In the genomic region with DNA sequence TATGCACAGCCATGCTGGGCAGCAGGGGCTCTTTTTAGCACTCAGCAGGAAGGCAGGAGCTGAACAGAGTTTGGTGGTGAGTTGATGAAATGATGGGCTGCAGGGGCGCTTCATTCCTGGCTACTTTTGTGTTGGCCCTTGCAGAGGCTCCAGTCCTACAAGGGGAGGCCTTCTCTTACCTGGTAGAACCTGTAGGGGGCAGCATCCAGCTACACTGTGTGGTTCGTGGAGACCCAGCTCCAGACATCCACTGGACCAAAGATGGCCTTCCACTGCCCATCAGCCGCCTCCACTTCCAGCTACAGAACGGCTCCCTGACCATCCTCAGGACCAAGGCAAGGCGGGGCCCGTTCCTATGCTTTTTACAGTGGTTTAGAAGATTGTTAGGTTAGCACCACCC, we compare ENCODE assay signal across 8 mouse cellular contexts. TPM values are rescaled to one million over a fixed set of nuclear protein-coding genes. Genes with fewer than 3 reads are reported as not detected.
DNase-seq lines count a peak whose midpoint lies in the region; ATAC-seq and TF ChIP-seq lines count a peak whose summit lies in the region.

No protein-coding gene starts in this region.

- H3K4me1 ChIP-seq in forebrain, embryonic 14.5 days (ENCODE audit: control insufficient read depth, insufficient read depth, low read length), result no peaks in the 10 kb centered on the region
- peaks cover 10% of the 10 kb centered on the region; the same call in 1 of the 2 replicates for H3K4me1 ChIP-seq in forebrain, embryonic 15.5 days
- 0 out of 2 replicates have a peak, but pooled peaks cover 3% of the 10 kb centered on the region for H3K4me1 ChIP-seq in liver, postnatal 0 days (ENCODE audit: insufficient read depth)

- no peak overlapping the region for H3K4me3 ChIP-seq in forebrain, embryonic 14.5 days (ENCODE audit: low read depth, low read length)
- H3K4me3 ChIP-seq in forebrain, embryonic 15.5 days, result no peak overlapping the region
- H3K4me3 ChIP-seq in liver, postnatal 0 days (ENCODE audit: low read depth, low read length), result no peak overlapping the region

- ATAC-seq in forebrain, embryonic 14.5 days, result no peak
- ATAC-seq in forebrain, embryonic 15.5 days (replicated peaks), result no peak
- peak; percentile 63; the same call in 1 of the 2 replicates for ATAC-seq in liver, postnatal 0 days

- peak; percentile 78 for TF ChIP-seq CTCF in liver, postnatal 0 days (IDR thresholded peaks at IDR 0.05; ENCODE audit: low read depth)

- H3K27ac ChIP-seq in forebrain, embryonic 14.5 days (ENCODE audit: low read depth, low read length), result no peak overlapping the region
- no peak overlapping the region for H3K27ac ChIP-seq in forebrain, embryonic 15.5 days (replicated peaks)
- no peak overlapping the region for H3K27ac ChIP-seq in liver, postnatal 0 days (ENCODE audit: low read depth)

- TF ChIP-seq EP300 in liver, postnatal 0 days (IDR thresholded peaks at IDR 0.05; ENCODE audit: low read depth), result no peak

- no peak overlapping the region for H3K4me2 ChIP-seq in forebrain, embryonic 14.5 days (ENCODE audit: low read length)
- no peak overlapping the region for H3K4me2 ChIP-seq in forebrain, embryonic 15.5 days (replicated peaks)
- no peak overlapping the region for H3K4me2 ChIP-seq in liver, postnatal 0 days (ENCODE audit: low read depth, low read length)

- peak; percentile 51 for DNase-seq in forebrain, embryonic 14.5 days (ENCODE audit: low spot score)
- peak; percentile 36 to 39 for DNase-seq in right cerebral cortex, adult 2 months (ENCODE audit: low spot score in 2 of 2)
- no peak for DNase-seq in right cerebral cortex, postnatal 10 days (ENCODE audit: low spot score in 2 of 2)
- DNase-seq in adrenal gland, postnatal 36 days, result peak; percentile 67 to 77
- peak; percentile 67 for DNase-seq in heart, postnatal 4 days
- DNase-seq in liver, postnatal 0 days, result peak; percentile 72
- DNase-seq in spleen, postnatal 36 days (ENCODE audit: low spot score in 2 of 2), result peak; percentile 16 to 27

- no peak overlapping the region for H3K9ac ChIP-seq in forebrain, embryonic 14.5 days (ENCODE audit: low read length)
- H3K9ac ChIP-seq in forebrain, embryonic 15.5 days (replicated peaks), result no peak overlapping the region
- no peak overlapping the region for H3K9ac ChIP-seq in liver, postnatal 0 days (replicated peaks)

- H3K36me3 ChIP-seq in forebrain, embryonic 14.5 days (ENCODE audit: control insufficient read depth, insufficient read depth, low read length), result no peaks in the 10 kb centered on the region
- H3K36me3 ChIP-seq in forebrain, embryonic 15.5 days, result no peaks in the 10 kb centered on the region
- no peaks in the 10 kb centered on the region for H3K36me3 ChIP-seq in liver, postnatal 0 days (replicated peaks; ENCODE audit: insufficient read depth, low read length)

- H3K27me3 ChIP-seq in forebrain, embryonic 14.5 days (replicated peaks; ENCODE audit: control insufficient read depth, insufficient read depth, low read length), result no peaks in the 10 kb centered on the region
- H3K27me3 ChIP-seq in forebrain, embryonic 15.5 days, result no peaks in the 10 kb centered on the region
- no peaks in the 10 kb centered on the region for H3K27me3 ChIP-seq in liver, postnatal 0 days (ENCODE audit: insufficient read depth, low read length)

- no peaks in the 10 kb centered on the region for H3K9me3 ChIP-seq in forebrain, embryonic 14.5 days (replicated peaks; ENCODE audit: control insufficient read depth, low read length)
- no peaks in the 10 kb centered on the region for H3K9me3 ChIP-seq in forebrain, embryonic 15.5 days
- no peaks in the 10 kb centered on the region for H3K9me3 ChIP-seq in liver, postnatal 0 days (ENCODE audit: low read length)

- WGBS in forebrain, embryonic 14.5 days, result 31% methylated on average over 6 of the region's 6 CpGs
- 37% methylated on average over 6 of the region's 6 CpGs for WGBS in forebrain, embryonic 15.5 days
- WGBS in liver, postnatal 0 days (ENCODE audit: insufficient replicate concordance), result 39% methylated on average over 6 of the region's 6 CpGs

RNA-seq across cellular contexts. Expression of gene Ass1, which starts 34.4 kb away (rescaled TPM):
- 6.3 and 6.9 TPM in 2 replicates for polyA plus RNA-seq in forebrain, embryonic 14.5 days (2014; fragmentation: Nextera tagmentation; extraction: Ambion mirVana)
- polyA plus RNA-seq in forebrain, embryonic 15.5 days (2015; fragmentation: Nextera tagmentation; extraction: Ambion mirVana), result 4.5 and 6.3 TPM in 2 replicates
- 10 to 100 TPM; 22.6 to 37.2 TPM for total RNA-seq in adrenal gland, postnatal 36 days (2021)
- total RNA-seq in heart, postnatal 4 days (2021), result 1 to 10 TPM; 4.9 to 6.6 TPM
- polyA plus RNA-seq in liver, postnatal 0 days (2015; fragmentation: Nextera tagmentation; extraction: Ambion mirVana), result 853 and 957 TPM in 2 replicates

Comparison
In these comparisons a context has a peak if more than half of its experiments do, and no peak if none do; other contexts are left out.
1. DNase-seq: peak in forebrain, embryonic 14.5 days (single experiment), right cerebral cortex, adult 2 months (2 of 2), adrenal gland, postnatal 36 days (2 of 2), heart, postnatal 4 days (single experiment), liver, postnatal 0 days (single experiment) and spleen, postnatal 36 days (2 of 2); none in right cerebral cortex, postnatal 10 days (0 of 2).
2. RNA of gene Ass1, which starts 34.4 kb away (polyA plus RNA-seq): 853 to 957 TPM in liver, postnatal 0 days; 4.5 to 6.3 TPM in forebrain, embryonic 15.5 days and 6.3 to 6.9 TPM in forebrain, embryonic 14.5 days; every median in the first group is over 100 times any median in the second.